Mouse (Mus musculus): ENCODE data around the gene Smg7.
"Not testable (repeated sequence)": the region's sequence is repeated elsewhere in the genome, so short reads cannot be mapped to it uniquely, and the experiment has no call there.

Gene Smg7

GRCm38 (mm10) chr1:152901765-152902664, at the start of gene Smg7:
TSS of gene Smg7 (minus strand) at chr1:152902646.
- in situ Hi-C loops (cut with MboI, MseI): no loop called here

- in situ Hi-C loops (cut with MboI, MseI): no loop called here
These were observed 40.5 kb upstream of the Smg7 start for GRCm38 (mm10) chr1:152942977-152943376.

- in situ Hi-C loops (cut with MboI, MseI): no loop called here
These were observed 33.9 kb upstream of the Smg7 start for GRCm38 (mm10) chr1:152936365-152936764.

GRCm38 (mm10) chr1:152935476-152935875, 33.0 kb upstream of the Smg7 start:
- in situ Hi-C loops (cut with MboI, MseI): no loop called here

- in situ Hi-C loops (cut with MboI, MseI): no loop called here
These were observed 31.5 kb upstream of the Smg7 start for GRCm38 (mm10) chr1:152933962-152934361.

- in situ Hi-C loops (cut with MboI, MseI): no loop called here
These were observed 19.3 kb upstream of the Smg7 start for GRCm38 (mm10) chr1:152921786-152922185.

- in situ Hi-C loops (cut with MboI, MseI): no loop called here
These were observed 15.2 kb upstream of the Smg7 start for GRCm38 (mm10) chr1:152917626-152918025.

GRCm38 (mm10) chr1:152916936-152917335, 14.5 kb upstream of the Smg7 start:
- in situ Hi-C loops (cut with MboI, MseI): no loop called here

- in situ Hi-C loops (cut with MboI, MseI): no loop called here
These were observed 13.3 kb upstream of the Smg7 start for GRCm38 (mm10) chr1:152915766-152916165.

- in situ Hi-C loops (cut with MboI, MseI): no loop called here
These were observed 11.3 kb upstream of the Smg7 start for GRCm38 (mm10) chr1:152913483-152914460.

- in situ Hi-C loops (cut with MboI, MseI): no loop called here
These were observed 2.0 kb upstream of the Smg7 start for GRCm38 (mm10) chr1:152904469-152904868.

- in situ Hi-C loops (cut with MboI, MseI): no loop called here
These were observed 1.2 kb upstream of the Smg7 start for GRCm38 (mm10) chr1:152903591-152904135.

GRCm38 (mm10) chr1:152902665-152903516, 445 bp upstream of the Smg7 start:
- in situ Hi-C loops (cut with MboI, MseI): no loop called here

GRCm38 (mm10) chr1:152901419-152901764, 1.1 kb downstream of the Smg7 start:
- in situ Hi-C loops (cut with MboI, MseI): no loop called here

GRCm38 (mm10) chr1:152888086-152888485, 14.4 kb downstream of the Smg7 start:
- in situ Hi-C loops (cut with MboI, MseI): not testable (repeated sequence)

- in situ Hi-C loops (cut with MboI, MseI): no loop called here
These were observed 31.4 kb downstream of the Smg7 start for GRCm38 (mm10) chr1:152871031-152871430.

GRCm38 (mm10) chr1:152869901-152870300, 32.5 kb downstream of the Smg7 start:
- in situ Hi-C loops (cut with MboI, MseI): no loop called here

- in situ Hi-C loops (cut with MboI, MseI): no loop called here
These were observed 55.6 kb downstream of the Smg7 start for GRCm38 (mm10) chr1:152846856-152847255.

- in situ Hi-C loops (cut with MboI, MseI): no loop called here
These were observed 57.2 kb downstream of the Smg7 start for GRCm38 (mm10) chr1:152845211-152845730.

- in situ Hi-C loops (cut with MboI, MseI): no loop called here
These were observed 57.8 kb downstream of the Smg7 start for GRCm38 (mm10) chr1:152844634-152845033.

GRCm38 (mm10) chr1:152841057-152841456, 61.4 kb downstream of the Smg7 start:
- in situ Hi-C loops (cut with MboI, MseI): no loop called here
